Mouse (Mus musculus): ENCODE data around the gene Oaz2.
"Not testable (repeated sequence)": the region's sequence is repeated elsewhere in the genome, so short reads cannot be mapped to it uniquely, and the experiment has no call there.

The Oaz2 gene

GRCm38 (mm10) chr9:65653741-65654140, 14.1 kb upstream of the Oaz2 start:
- no peak for DNase-seq

GRCm38 (mm10) chr9:65654700-65655237, 13.0 kb upstream of the Oaz2 start:
- DNase-seq: no peak

- DNase-seq: no peak
Observed at GRCm38 (mm10) chr9:65655540-65655939, 12.3 kb upstream of the Oaz2 start.

GRCm38 (mm10) chr9:65657218-65657617, 10.6 kb upstream of the Oaz2 start:
- DNase-seq: no peak

- DNase-seq: peak; percentile 62
Observed at GRCm38 (mm10) chr9:65661029-65661428, 6.8 kb upstream of the Oaz2 start.

- DNase-seq: no peak
Observed at GRCm38 (mm10) chr9:65661493-65661892, 6.3 kb upstream of the Oaz2 start.

GRCm38 (mm10) chr9:65664163-65664562, 3.6 kb upstream of the Oaz2 start:
- peak; percentile 75 for DNase-seq

GRCm38 (mm10) chr9:65666042-65666441, 1.8 kb upstream of the Oaz2 start:
- peak; percentile 87 for DNase-seq

- DNase-seq: peak; percentile 89
Observed at GRCm38 (mm10) chr9:65671431-65671931, 3.7 kb downstream of the Oaz2 start.

- DNase-seq: no peak
Observed at GRCm38 (mm10) chr9:65672996-65673395, 5.2 kb downstream of the Oaz2 start.

GRCm38 (mm10) chr9:65675461-65676357, 7.9 kb downstream of the Oaz2 start:
- DNase-seq: peak; percentile 79

- peak; percentile 99 for DNase-seq
Observed at GRCm38 (mm10) chr9:65676358-65677118, 8.7 kb downstream of the Oaz2 start.

GRCm38 (mm10) chr9:65677119-65677462, 9.3 kb downstream of the Oaz2 start:
- DNase-seq: no peak

GRCm38 (mm10) chr9:65679181-65679761, 11.5 kb downstream of the Oaz2 start:
- DNase-seq: peak; percentile 84

GRCm38 (mm10) chr9:65680938-65681633, 13.3 kb downstream of the Oaz2 start:
- DNase-seq: peak; percentile 51

- DNase-seq: no peak
Observed at GRCm38 (mm10) chr9:65681634-65681940, 13.8 kb downstream of the Oaz2 start.

GRCm38 (mm10) chr9:65682183-65682582, 14.4 kb downstream of the Oaz2 start:
- no peak for DNase-seq

GRCm38 (mm10) chr9:65682994-65683393, 15.2 kb downstream of the Oaz2 start:
- DNase-seq: peak; percentile 58

GRCm38 (mm10) chr9:65684704-65685103, 16.9 kb downstream of the Oaz2 start:
- DNase-seq: no peak

GRCm38 (mm10) chr9:65689869-65690268, 22.1 kb downstream of the Oaz2 start:
- DNase-seq: not testable (repeated sequence)

GRCm38 (mm10) chr9:65692466-65692865, 24.7 kb downstream of the Oaz2 start:
- DNase-seq: no peak

- DNase-seq: no peak
Observed at GRCm38 (mm10) chr9:65692959-65693603, 25.3 kb downstream of the Oaz2 start.
